Mouse (Mus musculus): ENCODE results near the gene Chchd3. TPM values are rescaled to one million over a fixed set of nuclear protein-coding genes. Genes with fewer than 3 reads are reported as not detected.

The Chchd3 gene
- polyA plus RNA-seq, 1 experiment: 34.0 TPM

DNA sequence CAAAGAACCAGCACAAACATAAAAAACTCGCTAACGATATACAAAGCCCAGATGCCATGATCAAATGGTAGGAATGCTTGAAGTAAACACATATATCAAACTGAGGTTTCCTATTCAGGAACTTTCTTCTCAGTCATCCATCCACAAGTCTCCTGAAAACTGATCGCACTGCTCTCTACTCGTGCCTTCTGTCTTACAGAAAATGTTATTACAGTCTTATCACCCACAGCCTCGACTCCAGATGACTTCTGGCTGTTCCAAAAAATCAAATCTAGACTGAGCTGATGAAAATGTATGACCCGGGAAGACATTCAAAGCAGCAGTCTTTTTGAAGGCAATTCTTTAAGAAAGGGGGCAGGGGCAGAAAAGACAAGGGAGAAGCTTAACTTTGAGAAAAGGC, 112.8 kb downstream of the Chchd3 start:
- TF ChIP-seq CTCF (IDR thresholded peaks at IDR 0.05; ENCODE audit: insufficient read depth, low read length): no peak
- no peak for TF ChIP-seq POLR2A (IDR thresholded peaks at IDR 0.05; ENCODE audit: borderline replicate concordance, extremely low read depth, low read depth, low read length)
- H3K4me1 ChIP-seq (ENCODE audit: control insufficient read depth, insufficient read depth, low read length): peaks cover 8% of the 10 kb centered on the region
- no peak for DNase-seq
- no peak overlapping the region for H3K4me3 ChIP-seq (replicated peaks; ENCODE audit: extremely low read depth, low read depth, low read length)
- WGBS: 47% methylated on average over 6 of the region's 6 CpGs

GRCm38 (mm10) chr6:32944956-32945355, 115.1 kb downstream of the Chchd3 start:
- Histone ChIP-seq H3K4me3 (replicated peaks; ENCODE audit: extremely low read depth, low read depth, low read length) (no peak overlapping the region), H3K4me1 (ENCODE audit: control insufficient read depth, insufficient read depth, low read length) (peaks cover 11% of the 10 kb centered on the region)
- DNase-seq: no peak
- no peak for TF ChIP-seq CTCF (IDR thresholded peaks at IDR 0.05; ENCODE audit: insufficient read depth, low read length)
- TF ChIP-seq POLR2A (IDR thresholded peaks at IDR 0.05; ENCODE audit: borderline replicate concordance, extremely low read depth, low read depth, low read length): no peak
- WGBS: 71% methylated on average over 1 of the region's 1 CpGs

- Histone ChIP-seq H3K4me1 (ENCODE audit: control insufficient read depth, insufficient read depth, low read length) (peaks cover 11% of the 10 kb centered on the region), H3K4me3 (replicated peaks; ENCODE audit: extremely low read depth, low read depth, low read length) (no peak overlapping the region)
- TF ChIP-seq POLR2A (IDR thresholded peaks at IDR 0.05; ENCODE audit: borderline replicate concordance, extremely low read depth, low read depth, low read length) (no peak), CTCF (IDR thresholded peaks at IDR 0.05; ENCODE audit: insufficient read depth, low read length) (no peak)
- DNase-seq: no peak
- 79% methylated on average over 4 of the region's 4 CpGs for WGBS
Observed at GRCm38 (mm10) chr6:32943651-32944050, 116.4 kb downstream of the Chchd3 start.

DNA sequence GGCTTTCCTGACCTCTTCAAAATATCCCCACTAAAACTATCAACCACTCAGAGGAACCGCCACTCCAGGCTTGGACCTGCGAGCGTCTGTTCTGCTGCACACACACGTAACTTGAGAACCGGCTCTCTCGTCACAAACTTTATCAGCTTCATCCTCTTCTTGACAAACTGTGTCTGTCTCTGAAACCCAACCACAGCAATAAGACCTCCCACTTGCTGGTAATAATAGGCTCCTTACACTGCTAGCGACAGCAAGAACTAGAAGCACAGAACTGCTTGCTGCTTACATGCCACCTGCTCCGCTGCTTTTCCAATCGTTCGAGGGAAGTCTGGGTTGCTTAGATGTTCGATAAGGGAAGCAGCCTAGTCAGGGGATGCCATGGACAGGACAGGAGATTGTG, 119.8 kb downstream of the Chchd3 start:
- no peak for DNase-seq
- Histone ChIP-seq H3K4me3 (replicated peaks; ENCODE audit: extremely low read depth, low read depth, low read length) (no peak overlapping the region), H3K4me1 (ENCODE audit: control insufficient read depth, insufficient read depth, low read length) (peaks cover 6% of the 10 kb centered on the region)
- TF ChIP-seq POLR2A (IDR thresholded peaks at IDR 0.05; ENCODE audit: borderline replicate concordance, extremely low read depth, low read depth, low read length) (no peak), CTCF (IDR thresholded peaks at IDR 0.05; ENCODE audit: insufficient read depth, low read length) (no peak)
- WGBS: 58% methylated on average over 11 of the region's 11 CpGs

- peaks cover 2% of the 10 kb centered on the region; the same call in 1 of the 2 replicates for H3K4me1 ChIP-seq (ENCODE audit: control insufficient read depth, insufficient read depth, low read length)
- 79% methylated on average over 1 of the region's 1 CpGs for WGBS
- no peak for TF ChIP-seq POLR2A (IDR thresholded peaks at IDR 0.05; ENCODE audit: borderline replicate concordance, extremely low read depth, low read depth, low read length)
- no peak for TF ChIP-seq CTCF (IDR thresholded peaks at IDR 0.05; ENCODE audit: insufficient read depth, low read length)
- DNase-seq: no peak
- no peak overlapping the region for H3K4me3 ChIP-seq (replicated peaks; ENCODE audit: extremely low read depth, low read depth, low read length)
Observed at GRCm38 (mm10) chr6:32937643-32938042, 122.4 kb downstream of the Chchd3 start.

GRCm38 (mm10) chr6:32936794-32937193, 123.3 kb downstream of the Chchd3 start:
- 63% methylated on average over 3 of the region's 3 CpGs for whole genome bisulfite sequencing
- Histone ChIP-seq H3K4me1 (ENCODE audit: control insufficient read depth, insufficient read depth, low read length) (peaks cover 2% of the 10 kb centered on the region; the same call in 1 of the 2 replicates), H3K4me3 (replicated peaks; ENCODE audit: extremely low read depth, low read depth, low read length) (no peak overlapping the region)
- no peak for DNase-seq
- TF ChIP-seq CTCF (IDR thresholded peaks at IDR 0.05; ENCODE audit: insufficient read depth, low read length) (no peak), POLR2A (IDR thresholded peaks at IDR 0.05; ENCODE audit: borderline replicate concordance, extremely low read depth, low read depth, low read length) (no peak)

GRCm38 (mm10) chr6:32936365-32936764, 123.7 kb downstream of the Chchd3 start:
- no peaks in the 10 kb centered on the region; the same call in 1 of the 2 replicates for H3K4me1 ChIP-seq (ENCODE audit: control insufficient read depth, insufficient read depth, low read length)
- DNase-seq: no peak
- H3K4me3 ChIP-seq (replicated peaks; ENCODE audit: extremely low read depth, low read depth, low read length): no peak overlapping the region
- TF ChIP-seq POLR2A (IDR thresholded peaks at IDR 0.05; ENCODE audit: borderline replicate concordance, extremely low read depth, low read depth, low read length): no peak
- WGBS: 54% methylated on average over 2 of the region's 2 CpGs

DNA sequence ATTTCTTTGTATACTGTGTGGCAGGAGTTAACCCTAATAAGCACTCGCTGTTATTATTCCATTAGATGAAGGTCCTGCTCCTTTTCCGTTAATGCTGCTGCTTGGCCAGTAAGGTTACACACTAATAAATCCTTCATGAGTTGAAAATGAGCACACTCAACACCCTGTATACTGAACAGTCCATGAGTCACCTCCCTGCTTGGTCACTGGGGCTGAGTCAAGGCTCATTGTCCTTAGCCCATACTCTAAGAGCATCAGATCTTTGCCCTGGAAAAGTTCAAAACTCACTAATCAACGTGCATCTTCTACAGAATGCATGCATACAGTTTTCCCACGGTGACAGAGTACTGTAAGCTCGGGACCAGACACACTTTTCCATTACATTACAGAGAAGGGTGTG, 124.5 kb downstream of the Chchd3 start:
- 78% methylated on average over 5 of the region's 5 CpGs for WGBS
- Histone ChIP-seq H3K4me1 (ENCODE audit: control insufficient read depth, insufficient read depth, low read length) (no peaks in the 10 kb centered on the region; the same call in 1 of the 2 replicates), H3K4me3 (replicated peaks; ENCODE audit: extremely low read depth, low read depth, low read length) (no peak overlapping the region)
- TF ChIP-seq POLR2A (IDR thresholded peaks at IDR 0.05; ENCODE audit: borderline replicate concordance, extremely low read depth, low read depth, low read length): no peak
- TF ChIP-seq CTCF (IDR thresholded peaks at IDR 0.05; ENCODE audit: insufficient read depth, low read length): no peak
- no peak for DNase-seq

GRCm38 (mm10) chr6:32931106-32931770, 128.8 kb downstream of the Chchd3 start:
- whole genome bisulfite sequencing: 88% methylated on average over 11 of the region's 11 CpGs
- DNase-seq: no peak
- Histone ChIP-seq H3K4me3 (replicated peaks; ENCODE audit: extremely low read depth, low read depth, low read length) (no peak overlapping the region), H3K4me1 (ENCODE audit: control insufficient read depth, insufficient read depth, low read length) (no peaks in the 10 kb centered on the region)
- TF ChIP-seq POLR2A (IDR thresholded peaks at IDR 0.05; ENCODE audit: borderline replicate concordance, extremely low read depth, low read depth, low read length) (no peak), CTCF (IDR thresholded peaks at IDR 0.05; ENCODE audit: insufficient read depth, low read length) (no peak)

GRCm38 (mm10) chr6:32922391-32922790, 137.7 kb downstream of the Chchd3 start:
- H3K4me1 ChIP-seq (ENCODE audit: control insufficient read depth, insufficient read depth, low read length): no peaks in the 10 kb centered on the region
- DNase-seq: no peak
- no peak overlapping the region for H3K4me3 ChIP-seq (replicated peaks; ENCODE audit: extremely low read depth, low read depth, low read length)
- WGBS: 78% methylated on average over 1 of the region's 1 CpGs
- TF ChIP-seq POLR2A (IDR thresholded peaks at IDR 0.05; ENCODE audit: borderline replicate concordance, extremely low read depth, low read depth, low read length) (no peak), CTCF (IDR thresholded peaks at IDR 0.05; ENCODE audit: insufficient read depth, low read length) (no peak)

Data from lung, adult 2 months (tissue).